Mouse (Mus musculus): Measurements from ENCODE around the gene Hoxb6. TPM values are rescaled to one million over a fixed set of nuclear protein-coding genes. Genes with fewer than 3 reads are reported as not detected.
A peak's percentile ranks its signal among the peaks of the same experiment; 100 is the strongest.

Gene Hoxb6
- polyA plus RNA-seq, 1 experiment: 62.7 TPM

DNA sequence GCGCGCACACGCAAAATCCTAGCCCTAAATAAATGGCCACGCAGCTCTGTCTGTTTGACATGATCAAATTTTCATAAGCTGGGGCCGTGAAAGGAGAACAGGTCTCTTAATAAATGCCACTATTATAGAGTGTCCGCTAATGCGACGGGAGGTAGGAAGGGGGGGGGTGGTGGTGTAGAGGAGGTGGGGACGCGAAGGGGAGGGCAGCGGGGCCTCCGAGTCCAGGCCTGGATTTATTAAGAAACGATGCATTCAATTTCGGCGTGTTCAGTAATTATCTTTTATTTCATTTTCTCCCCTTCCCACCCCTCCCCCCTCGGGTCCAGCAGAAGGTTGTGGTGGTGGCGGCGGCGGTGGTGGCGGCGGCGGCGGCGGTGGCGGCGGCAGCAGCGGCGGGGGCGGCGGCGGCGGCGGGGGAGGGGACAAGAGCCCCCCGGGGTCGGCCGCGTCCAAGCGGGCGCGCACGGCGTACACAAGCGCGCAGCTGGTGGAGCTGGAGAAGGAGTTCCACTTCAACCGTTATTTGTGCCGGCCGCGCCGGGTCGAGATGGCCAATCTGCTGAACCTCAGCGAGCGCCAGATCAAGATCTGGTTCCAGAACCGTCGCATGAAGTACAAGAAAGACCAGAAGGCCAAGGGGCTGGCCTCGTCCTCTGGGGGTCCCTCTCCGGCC lies 53.1 kb downstream of the Hoxb6 start:
- peak; percentile 56 for DNase-seq
- H3K36me3 ChIP-seq (ENCODE audit: control insufficient read depth, insufficient read depth, low read length): no peaks in the 10 kb centered on the region
- no peaks in the 10 kb centered on the region for H3K27me3 ChIP-seq (replicated peaks; ENCODE audit: control insufficient read depth, insufficient read depth, low read length)
- WGBS: 36% methylated on average over 56 of the region's 56 CpGs
- peak overlapping the region; percentile 45 for H3K4me3 ChIP-seq (ENCODE audit: insufficient read depth, low read depth, low read length)
- H3K27ac ChIP-seq (ENCODE audit: insufficient read depth, low read depth, low read length): peak overlapping the region; percentile 89
- H3K4me1 ChIP-seq (ENCODE audit: control insufficient read depth, insufficient read depth, low read length): peaks cover 19% of the 10 kb centered on the region
- TF ChIP-seq CTCF (conservative IDR thresholded peaks at IDR 0.05; ENCODE audit: insufficient read depth, insufficient read length, low read depth, low read length): no peak
- TF ChIP-seq POLR2A (IDR thresholded peaks at IDR 0.05; ENCODE audit: low read depth, low read length): no peak

DNA sequence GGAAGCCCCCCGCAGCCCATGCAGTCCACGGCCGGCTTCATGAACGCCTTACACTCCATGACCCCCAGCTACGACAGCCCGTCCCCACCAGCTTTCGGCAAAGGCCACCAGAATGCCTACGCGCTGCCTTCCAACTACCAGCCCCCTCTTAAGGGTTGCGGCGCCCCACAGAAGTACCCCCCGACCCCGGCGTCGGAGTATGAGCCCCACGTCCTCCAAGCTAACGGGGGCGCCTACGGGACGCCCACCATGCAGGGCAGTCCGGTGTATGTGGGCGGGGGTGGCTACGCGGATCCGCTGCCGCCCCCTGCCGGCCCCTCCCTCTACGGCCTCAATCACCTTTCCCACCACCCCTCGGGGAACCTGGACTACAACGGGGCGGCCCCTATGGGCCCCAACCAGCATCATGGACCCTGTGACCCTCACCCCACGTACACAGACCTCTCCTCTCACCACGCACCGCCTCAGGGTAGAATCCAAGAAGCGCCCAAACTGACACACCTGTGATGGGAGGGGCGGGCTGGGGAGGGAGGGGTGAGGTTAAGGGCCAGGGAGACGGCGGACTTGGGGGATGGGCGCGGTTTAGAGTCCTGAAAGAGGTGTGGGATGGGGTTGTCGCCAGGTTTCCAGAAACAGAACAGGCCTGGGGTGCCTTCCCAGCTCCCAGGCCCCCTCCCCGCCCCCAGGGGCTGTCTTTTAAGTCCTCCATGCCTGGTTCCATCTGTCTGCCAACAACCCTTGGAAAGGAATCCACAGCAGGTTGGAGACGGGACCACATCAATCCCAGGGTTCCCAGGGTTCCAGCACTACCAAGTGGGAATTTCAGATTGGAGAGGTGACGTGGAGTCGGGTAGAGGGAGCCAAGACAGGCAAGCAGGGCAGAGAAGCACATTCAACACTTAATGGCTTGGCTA lies 53.9 kb downstream of the Hoxb6 start:
- Histone ChIP-seq H3K36me3 (ENCODE audit: control insufficient read depth, insufficient read depth, low read length) (no peaks in the 10 kb centered on the region), H3K27ac (ENCODE audit: insufficient read depth, low read depth, low read length) (peak overlapping the region; percentile 89), H3K4me3 (ENCODE audit: insufficient read depth, low read depth, low read length) (peak overlapping the region; percentile 45), H3K4me1 (ENCODE audit: control insufficient read depth, insufficient read depth, low read length) (peaks cover 24% of the 10 kb centered on the region), H3K27me3 (replicated peaks; ENCODE audit: control insufficient read depth, insufficient read depth, low read length) (no peaks in the 10 kb centered on the region)
- 35% methylated on average over 45 of the region's 45 CpGs for WGBS
- peak; percentile 79 for DNase-seq
- TF ChIP-seq CTCF (conservative IDR thresholded peaks at IDR 0.05; ENCODE audit: insufficient read depth, insufficient read length, low read depth, low read length) (no peak), POLR2A (IDR thresholded peaks at IDR 0.05; ENCODE audit: low read depth, low read length) (no peak)

DNA sequence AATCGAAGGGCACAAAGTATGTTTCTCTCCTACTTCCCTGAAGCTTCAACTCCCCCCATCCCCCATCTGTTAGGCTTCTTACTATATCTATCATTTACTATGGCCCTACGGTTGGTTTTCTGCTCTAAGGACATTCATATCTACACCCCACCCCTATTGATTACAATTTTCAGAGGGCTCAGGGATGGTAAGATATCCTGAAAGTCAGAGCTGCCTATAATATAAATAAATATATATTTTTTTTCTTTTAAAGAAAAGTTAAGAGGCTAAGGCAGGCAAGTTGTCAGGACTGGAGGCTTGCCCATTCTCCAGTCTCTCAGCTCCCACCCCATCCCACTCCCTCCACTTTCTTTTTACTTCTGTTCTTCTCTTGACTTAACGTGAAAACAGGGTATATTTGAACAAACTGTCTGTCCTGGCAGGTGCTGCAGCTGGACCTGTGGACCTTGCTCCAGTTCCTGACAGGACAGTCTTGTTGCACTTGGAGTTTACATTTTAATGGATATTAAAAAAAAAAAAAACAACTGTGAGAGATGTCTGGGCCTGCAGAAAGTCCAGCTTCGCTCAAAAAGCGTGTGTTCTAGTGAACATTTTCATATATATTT lies 54.7 kb downstream of the Hoxb6 start:
- Histone ChIP-seq H3K4me3 (ENCODE audit: insufficient read depth, low read depth, low read length) (no peak overlapping the region), H3K27me3 (replicated peaks; ENCODE audit: control insufficient read depth, insufficient read depth, low read length) (no peaks in the 10 kb centered on the region), H3K27ac (ENCODE audit: insufficient read depth, low read depth, low read length) (peak overlapping the region; percentile 89; the same call in 1 of the 2 replicates), H3K36me3 (ENCODE audit: control insufficient read depth, insufficient read depth, low read length) (no peaks in the 10 kb centered on the region), H3K4me1 (ENCODE audit: control insufficient read depth, insufficient read depth, low read length) (peaks cover 27% of the 10 kb centered on the region)
- DNase-seq: peak; percentile 76
- TF ChIP-seq POLR2A (IDR thresholded peaks at IDR 0.05; ENCODE audit: low read depth, low read length): no peak
- 34% methylated on average over 5 of the region's 5 CpGs for WGBS

- 19% methylated on average over 4 of the region's 4 CpGs for whole genome bisulfite sequencing
- DNase-seq: no peak
- TF ChIP-seq POLR2A (IDR thresholded peaks at IDR 0.05; ENCODE audit: low read depth, low read length): no peak
- TF ChIP-seq CTCF (conservative IDR thresholded peaks at IDR 0.05; ENCODE audit: insufficient read depth, insufficient read length, low read depth, low read length): no peak
- H3K4me3 ChIP-seq (ENCODE audit: insufficient read depth, low read depth, low read length): no peak overlapping the region
- H3K27me3 ChIP-seq (replicated peaks; ENCODE audit: control insufficient read depth, insufficient read depth, low read length): no peaks in the 10 kb centered on the region
- peak overlapping the region; percentile 94 for H3K27ac ChIP-seq (ENCODE audit: insufficient read depth, low read depth, low read length)
- peaks cover 24% of the 10 kb centered on the region for H3K4me1 ChIP-seq (ENCODE audit: control insufficient read depth, insufficient read depth, low read length)
- H3K36me3 ChIP-seq (ENCODE audit: control insufficient read depth, insufficient read depth, low read length): no peaks in the 10 kb centered on the region
Measured at GRCm38 (mm10) chr11:96347717-96348116, 55.4 kb downstream of the Hoxb6 start.

- peaks cover 24% of the 10 kb centered on the region for H3K4me1 ChIP-seq (ENCODE audit: control insufficient read depth, insufficient read depth, low read length)
- 27% methylated on average over 21 of the region's 21 CpGs for WGBS
Measured at GRCm38 (mm10) chr11:96348141-96348928, 56.1 kb downstream of the Hoxb6 start.

DNA sequence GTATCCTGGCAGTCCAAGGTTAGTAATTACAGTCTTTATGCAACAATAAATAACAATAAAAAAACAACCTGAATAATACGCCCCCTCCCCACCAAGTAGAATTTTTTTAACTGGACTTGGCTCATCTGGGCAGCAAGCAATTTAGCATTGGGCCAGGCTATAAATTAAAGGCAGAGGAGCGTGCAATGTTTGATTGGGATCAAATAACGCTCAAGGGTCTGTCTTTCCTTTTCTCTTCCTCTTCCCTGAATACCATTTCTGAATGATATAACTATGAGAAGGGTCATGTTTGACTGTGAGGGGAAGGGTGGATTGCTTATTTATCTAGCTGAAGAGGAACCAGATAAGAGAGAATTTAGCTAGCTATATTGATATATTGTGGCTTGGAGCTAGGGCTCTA lies 56.7 kb downstream of the Hoxb6 start:
- H3K4me3 ChIP-seq (ENCODE audit: insufficient read depth, low read depth, low read length): no peak overlapping the region
- WGBS: 26% methylated on average over 3 of the region's 3 CpGs
- no peaks in the 10 kb centered on the region for H3K36me3 ChIP-seq (ENCODE audit: control insufficient read depth, insufficient read depth, low read length)
- H3K27me3 ChIP-seq (replicated peaks; ENCODE audit: control insufficient read depth, insufficient read depth, low read length): no peaks in the 10 kb centered on the region
- peak; percentile 9 for DNase-seq
- peaks cover 21% of the 10 kb centered on the region for H3K4me1 ChIP-seq (ENCODE audit: control insufficient read depth, insufficient read depth, low read length)
- TF ChIP-seq CTCF (conservative IDR thresholded peaks at IDR 0.05; ENCODE audit: insufficient read depth, insufficient read length, low read depth, low read length) (no peak), POLR2A (IDR thresholded peaks at IDR 0.05; ENCODE audit: low read depth, low read length) (no peak)
- peak overlapping the region; percentile 88 for H3K27ac ChIP-seq (ENCODE audit: insufficient read depth, low read depth, low read length)

More at GRCm38 (mm10) chr11:96348141-96348928, 56.1 kb downstream of the Hoxb6 start:
- H3K27me3 ChIP-seq (replicated peaks; ENCODE audit: control insufficient read depth, insufficient read depth, low read length): no peaks in the 10 kb centered on the region
- peak; percentile 90 for DNase-seq
- TF ChIP-seq CTCF (conservative IDR thresholded peaks at IDR 0.05; ENCODE audit: insufficient read depth, insufficient read length, low read depth, low read length): no peak
- no peak for TF ChIP-seq POLR2A (IDR thresholded peaks at IDR 0.05; ENCODE audit: low read depth, low read length)
- peak overlapping the region; percentile 94 for H3K27ac ChIP-seq (ENCODE audit: insufficient read depth, low read depth, low read length)
- H3K4me3 ChIP-seq (ENCODE audit: insufficient read depth, low read depth, low read length): 0 out of 2 replicates have a peak overlapping the region, but pooled peaks have one; percentile 23
- no peaks in the 10 kb centered on the region for H3K36me3 ChIP-seq (ENCODE audit: control insufficient read depth, insufficient read depth, low read length)

Data from kidney, adult 2 months (tissue).